Mouse (Mus musculus) C2C12 (cell line): ENCODE data around the gene Sntb2. TPM values are rescaled to one million over a fixed set of nuclear protein-coding genes. Genes with fewer than 3 reads are reported as not detected.
"Not testable (repeated sequence)": the region's sequence is repeated elsewhere in the genome, so short reads cannot be mapped to it uniquely, and the experiment has no call there.

ENCODE experiments used
- H3K27me3 ChIP-seq: one replicate; pipeline ENCODE4 v1.6.1; 2011; ENCODE audit not compliant: control insufficient read depth, insufficient read depth, insufficient read length
- H3K36me3 ChIP-seq: one replicate; pipeline ENCODE4 v1.6.1; 2011; ENCODE audit not compliant: control insufficient read depth, insufficient read depth
- H3K4me3 ChIP-seq: one replicate; pipeline ENCODE4 v1.5.1; 2011; ENCODE audit warnings: mild to moderate bottlenecking, control low read depth; ENCODE audit not compliant: poor library complexity, insufficient read depth, severe bottlenecking
- H3K79me2 ChIP-seq: one replicate; pipeline ENCODE4 v1.6.1; 2011; ENCODE audit not compliant: control insufficient read depth, insufficient read depth
- H3K79me3 ChIP-seq: one replicate; pipeline ENCODE4 v1.6.1; 2011; ENCODE audit warnings: low read depth, control low read depth
- H3ac ChIP-seq: one replicate; pipeline ENCODE3; 2011; ENCODE audit warnings: low read depth; ENCODE audit not compliant: control insufficient read depth, insufficient read length
- CEBPB ChIP-seq: IDR thresholded peaks from one replicate; pipeline ENCODE4 v1.6.1; 2011; ENCODE audit warnings: low read depth, mild to moderate bottlenecking, control low read depth, moderate library complexity
- CTCF ChIP-seq: IDR thresholded peaks from one replicate; pipeline ENCODE4 v1.5.1; 2011; ENCODE audit not compliant: control insufficient read depth, insufficient read depth, insufficient read length
- FOSL1 ChIP-seq: IDR thresholded peaks from one replicate; pipeline ENCODE4 v1.8.0; 2011; ENCODE audit warnings: mild to moderate bottlenecking, low read length; ENCODE audit not compliant: poor library complexity, insufficient read depth, severe bottlenecking
- MAX ChIP-seq: IDR thresholded peaks from one replicate; pipeline ENCODE4 v1.6.1; 2011; ENCODE audit warnings: mild to moderate bottlenecking, control low read depth
- MYOD1 ChIP-seq: IDR thresholded peaks from one replicate; pipeline ENCODE4 v1.6.1; 2011; ENCODE audit warnings: low read depth; ENCODE audit not compliant: control insufficient read depth, insufficient read length
- MYOG ChIP-seq: IDR thresholded peaks from one replicate; pipeline ENCODE4 v1.6.1; 2011; ENCODE audit not compliant: control insufficient read depth, insufficient read length; ENCODE audit errors: extremely low read depth
- USF1 ChIP-seq: IDR thresholded peaks from one replicate; pipeline ENCODE4 v1.6.1; 2011; ENCODE audit warnings: low read depth, mild to moderate bottlenecking, control low read depth, moderate library complexity
- polyA plus RNA-seq: library from polyadenylated mRNA; unstranded; fragments of >200 nt; fragmentation: generic; extraction: Trizol; gene quantifications from one replicate; pipeline ENCODE4 v1.2.1, GENCODE M21; 2012; ENCODE audit warnings: missing spikeins

Sntb2 gene
- polyA plus RNA-seq, 1 experiment, result 8.6 TPM

- Histone ChIP-seq H3K36me3 (no peaks in the 10 kb centered on the region), H3K4me3 (no peak overlapping the region), H3K79me2 (peaks cover 81% of the 10 kb centered on the region), H3K27me3 (no peaks in the 10 kb centered on the region), H3ac (no peak overlapping the region), H3K79me3 (peaks cover 28% of the 10 kb centered on the region)
- TF ChIP-seq CTCF, result no peak
- TF ChIP-seq CEBPB, result no peak
- TF ChIP-seq USF1, result no peak
- TF ChIP-seq MYOD1, result no peak
- no peak for TF ChIP-seq MYOG
- TF ChIP-seq FOSL1, result no peak
- TF ChIP-seq MAX, result no peak
Measured at GRCm38 (mm10) chr8:106976436-106976835, 40.9 kb downstream of the Sntb2 start.

- peaks cover 63% of the 10 kb centered on the region for H3K79me2 ChIP-seq
- no peak overlapping the region for H3ac ChIP-seq
- H3K27me3 ChIP-seq, result no peaks in the 10 kb centered on the region
- peaks cover 26% of the 10 kb centered on the region for H3K79me3 ChIP-seq
- TF ChIP-seq FOSL1, result no peak
- no peak for TF ChIP-seq CTCF
- no peak for TF ChIP-seq MAX
- TF ChIP-seq MYOD1, result no peak
- no peak for TF ChIP-seq CEBPB
- TF ChIP-seq USF1, result no peak
- no peak for TF ChIP-seq MYOG
- H3K36me3 ChIP-seq, result peaks cover 9% of the 10 kb centered on the region
- no peak overlapping the region for H3K4me3 ChIP-seq
Measured at GRCm38 (mm10) chr8:106978755-106979251, 43.3 kb downstream of the Sntb2 start.

GRCm38 (mm10) chr8:106985404-106985821 lies 49.9 kb downstream of the Sntb2 start:
- Histone ChIP-seq H3K4me3 (no peak overlapping the region), H3K27me3 (no peaks in the 10 kb centered on the region), H3K79me3 (peaks cover 2% of the 10 kb centered on the region), H3K36me3 (peaks cover 13% of the 10 kb centered on the region), H3K79me2 (no peaks in the 10 kb centered on the region), H3ac (no peak overlapping the region)
- TF ChIP-seq MAX, result no peak
- no peak for TF ChIP-seq MYOG
- TF ChIP-seq CTCF, result no peak
- no peak for TF ChIP-seq FOSL1
- no peak for TF ChIP-seq USF1
- TF ChIP-seq MYOD1, result no peak
- TF ChIP-seq CEBPB, result no peak

- Histone ChIP-seq H3K36me3 (peaks cover 15% of the 10 kb centered on the region), H3K79me3 (peaks cover 2% of the 10 kb centered on the region), H3K4me3 (no peak overlapping the region), H3K27me3 (no peaks in the 10 kb centered on the region), H3K79me2 (no peaks in the 10 kb centered on the region), H3ac (no peak overlapping the region)
- no peak for TF ChIP-seq MYOG
- no peak for TF ChIP-seq MYOD1
- no peak for TF ChIP-seq USF1
- TF ChIP-seq MAX, result no peak
- TF ChIP-seq FOSL1, result no peak
- no peak for TF ChIP-seq CEBPB
Measured at GRCm38 (mm10) chr8:106985951-106986350, 50.4 kb downstream of the Sntb2 start.

GRCm38 (mm10) chr8:106987557-106987956 lies 52.0 kb downstream of the Sntb2 start:
- no peaks in the 10 kb centered on the region for H3K79me2 ChIP-seq
- H3ac ChIP-seq, result no peak overlapping the region
- TF ChIP-seq MYOD1 (no peak), FOSL1 (no peak), MAX (no peak), USF1 (no peak), CEBPB (no peak), MYOG (no peak), CTCF (no peak)
- H3K27me3 ChIP-seq, result no peaks in the 10 kb centered on the region
- peaks cover 23% of the 10 kb centered on the region for H3K36me3 ChIP-seq
- H3K79me3 ChIP-seq, result no peaks in the 10 kb centered on the region
- H3K4me3 ChIP-seq, result no peak overlapping the region

- H3K36me3 ChIP-seq, result peaks cover 19% of the 10 kb centered on the region
- no peak overlapping the region for H3ac ChIP-seq
- no peaks in the 10 kb centered on the region for H3K27me3 ChIP-seq
- H3K4me3 ChIP-seq, result no peak overlapping the region
- H3K79me2 ChIP-seq, result no peaks in the 10 kb centered on the region
- H3K79me3 ChIP-seq, result no peaks in the 10 kb centered on the region
- no peak for TF ChIP-seq CEBPB
- TF ChIP-seq MAX, result no peak
- no peak for TF ChIP-seq USF1
Measured at GRCm38 (mm10) chr8:106991393-106991792, 55.8 kb downstream of the Sntb2 start.

GRCm38 (mm10) chr8:106996339-106996738 lies 60.8 kb downstream of the Sntb2 start:
- H3ac ChIP-seq, H3K79me3 ChIP-seq: not testable (repeated sequence)
- H3K36me3 ChIP-seq, result peaks cover 12% of the 10 kb centered on the region

More at GRCm38 (mm10) chr8:106996339-106996738, 60.8 kb downstream of the Sntb2 start:
- H3K4me3 ChIP-seq, H3K27me3 ChIP-seq, H3K79me2 ChIP-seq: not testable (repeated sequence)
